Mouse (Mus musculus) c-Kit-negative CD71-positive TER-119-positive erythroid progenitor cells, embryonic 14.5 days (primary cell): ENCODE measurements around the gene Trim11.

ENCODE experiments used
- DNase-seq: peaks from one replicate; pipeline ENCODE4 v3.0.0-alpha.2; 2013; ENCODE audit warnings: low read depth, low spot score

Trim11 gene

DNA sequence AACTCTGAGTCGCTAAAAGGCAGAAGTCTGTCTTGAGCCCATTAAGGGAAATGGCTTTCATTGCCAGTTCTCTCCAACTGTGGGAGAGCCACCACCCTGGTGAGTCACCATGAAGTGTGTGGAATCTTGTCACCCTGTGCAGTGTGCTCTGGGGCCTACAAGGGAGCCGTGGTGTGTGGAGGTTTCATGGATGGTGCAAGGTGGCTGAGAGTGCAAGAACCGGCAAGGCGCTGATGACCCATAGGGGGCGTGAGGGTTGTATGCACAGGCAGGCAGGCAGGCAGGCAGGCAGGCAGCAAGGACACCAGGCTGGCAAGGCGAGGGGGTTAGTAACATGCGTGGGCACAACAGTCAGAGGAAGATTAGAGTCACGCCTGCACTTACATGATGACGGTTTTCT, 37.2 kb downstream of the Trim11 start:
- no peak for DNase-seq

- no peak for DNase-seq
Observed at GRCm38 (mm10) chr11:59026411-59026810, 48.5 kb downstream of the Trim11 start.

DNA sequence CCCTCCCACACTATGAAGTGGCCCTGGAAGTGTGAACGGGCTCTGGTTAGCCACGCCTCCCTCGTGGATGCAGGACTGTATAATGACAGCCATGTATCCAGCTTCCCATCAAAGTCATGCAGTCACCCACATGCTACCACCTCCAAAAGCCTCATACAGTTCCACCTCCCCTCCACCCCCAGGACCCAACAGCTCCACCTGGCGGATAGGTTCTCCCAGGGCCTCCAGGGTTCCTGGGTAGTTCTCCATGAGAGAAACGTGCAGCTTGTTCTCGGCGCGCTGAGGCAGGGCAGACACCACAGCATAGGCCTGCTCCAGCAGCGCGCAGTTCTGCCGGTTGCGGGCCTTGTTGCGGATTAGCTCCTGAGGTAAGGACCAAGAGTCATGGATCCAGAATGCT, 51.1 kb downstream of the Trim11 start:
- DNase-seq = no peak
